Mouse (Mus musculus): ENCODE measurements around the gene Esrp2. TPM values are rescaled to one million over a fixed set of nuclear protein-coding genes. Genes with fewer than 3 reads are reported as not detected.

Esrp2 gene
- 17.7 TPM for polyA plus RNA-seq (2015; fragmentation: Illumina TruSeq; extraction: RNeasy Lipid Tissue Mini Kit (QIAGEN cat#74804); ENCODE audit: insufficient read depth, low read depth, low replicate concordance)

GRCm38 (mm10) chr8:106136156-106137130, at the start of gene Esrp2:
Gene Esrp2 (minus strand): TSS chr8:106136974.

GRCm38 (mm10) chr8:106168356-106169016, 31.7 kb upstream of the Esrp2 start, which contains the start of gene Slc7a6:
Gene Slc7a6 (plus strand): TSS chr8:106168857.

DNA sequence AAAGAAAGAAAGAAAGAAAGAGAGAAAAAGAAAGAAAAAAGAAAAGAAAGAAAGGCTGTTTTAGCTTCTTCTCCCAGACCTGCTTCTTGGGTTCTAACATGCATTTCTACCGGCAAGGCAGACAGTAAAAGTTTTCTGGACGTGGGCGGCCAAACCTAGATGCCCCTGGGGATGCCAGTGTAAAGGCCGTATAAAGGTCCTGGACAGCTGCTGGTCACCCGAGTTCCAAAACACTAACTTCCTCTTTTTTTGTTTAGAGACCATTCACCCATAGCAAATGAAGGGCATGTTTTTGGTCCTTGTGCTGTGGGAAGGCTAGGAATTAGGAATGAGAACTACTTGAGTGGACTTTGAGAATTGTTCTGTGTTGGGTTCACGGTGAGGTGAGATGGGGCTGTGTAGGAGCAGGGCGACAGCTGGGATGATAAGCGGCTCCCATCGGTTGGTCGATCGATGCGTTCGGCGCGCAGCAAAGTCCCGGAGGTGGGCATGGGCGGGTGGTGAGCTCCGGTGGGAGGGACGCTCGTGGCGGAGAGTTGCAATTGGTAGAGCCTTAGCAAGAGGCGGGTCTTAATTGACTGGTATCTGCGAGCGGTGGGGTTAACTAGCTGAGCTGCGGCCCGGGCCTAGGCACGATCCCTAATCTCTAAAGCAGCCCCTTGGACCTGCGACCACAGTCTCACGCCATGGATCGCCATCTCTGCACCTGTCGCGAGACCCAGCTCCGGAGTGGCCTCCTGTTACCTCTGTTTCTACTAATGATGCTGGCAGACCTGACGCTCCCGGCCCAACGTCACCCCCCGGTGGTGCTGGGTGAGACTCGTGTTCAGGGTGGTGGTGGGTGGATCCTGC, 13.3 kb upstream of the Esrp2 start, which contains the start of gene Pla2g15:
Gene Pla2g15 (plus strand): TSS at position 599 of the 852 bp plus-strand sequence.

Other genes with a start within 250 kb of the Esrp2 start
- not detected for gene Nrn1l, start 243.4 kb downstream of the Esrp2 start, polyA plus RNA-seq (2015; fragmentation: Illumina TruSeq; extraction: RNeasy Lipid Tissue Mini Kit (QIAGEN cat#74804); ENCODE audit: insufficient read depth, low read depth, low replicate concordance)
- gene Pskh1, start 236.5 kb downstream of the Esrp2 start, polyA plus RNA-seq (2015; fragmentation: Illumina TruSeq; extraction: RNeasy Lipid Tissue Mini Kit (QIAGEN cat#74804); ENCODE audit: insufficient read depth, low read depth, low replicate concordance), result 3.8 TPM
- gene Ctrl, start 203.1 kb downstream of the Esrp2 start, polyA plus RNA-seq (2015; fragmentation: Illumina TruSeq; extraction: RNeasy Lipid Tissue Mini Kit (QIAGEN cat#74804); ENCODE audit: insufficient read depth, low read depth, low replicate concordance), result 23,700 TPM
- 298 TPM for gene Psmb10, start 198.5 kb downstream of the Esrp2 start, polyA plus RNA-seq (2015; fragmentation: Illumina TruSeq; extraction: RNeasy Lipid Tissue Mini Kit (QIAGEN cat#74804); ENCODE audit: insufficient read depth, low read depth, low replicate concordance)
- 6.6 TPM for gene Lcat, start 193.6 kb downstream of the Esrp2 start, polyA plus RNA-seq (2015; fragmentation: Illumina TruSeq; extraction: RNeasy Lipid Tissue Mini Kit (QIAGEN cat#74804); ENCODE audit: insufficient read depth, low read depth, low replicate concordance)
- 8.7 TPM for gene Slc12a4, start 170.9 kb downstream of the Esrp2 start, polyA plus RNA-seq (2015; fragmentation: Illumina TruSeq; extraction: RNeasy Lipid Tissue Mini Kit (QIAGEN cat#74804); ENCODE audit: insufficient read depth, low read depth, low replicate concordance)
- not detected for gene Dpep3, start 157.5 kb downstream of the Esrp2 start, polyA plus RNA-seq (2015; fragmentation: Illumina TruSeq; extraction: RNeasy Lipid Tissue Mini Kit (QIAGEN cat#74804); ENCODE audit: insufficient read depth, low read depth, low replicate concordance)
- 3.0 TPM for gene Dus2, start 145.6 kb downstream of the Esrp2 start, polyA plus RNA-seq (2015; fragmentation: Illumina TruSeq; extraction: RNeasy Lipid Tissue Mini Kit (QIAGEN cat#74804); ENCODE audit: insufficient read depth, low read depth, low replicate concordance)
- gene Dpep2nb, start 131.0 kb downstream of the Esrp2 start, polyA plus RNA-seq (2015; fragmentation: Illumina TruSeq; extraction: RNeasy Lipid Tissue Mini Kit (QIAGEN cat#74804); ENCODE audit: insufficient read depth, low read depth, low replicate concordance), result not detected
- 1.9 TPM for gene Ddx28, start 125.1 kb downstream of the Esrp2 start, polyA plus RNA-seq (2015; fragmentation: Illumina TruSeq; extraction: RNeasy Lipid Tissue Mini Kit (QIAGEN cat#74804); ENCODE audit: insufficient read depth, low read depth, low replicate concordance)
- 4.1 TPM for gene Nfatc3, start 78.1 kb downstream of the Esrp2 start, polyA plus RNA-seq (2015; fragmentation: Illumina TruSeq; extraction: RNeasy Lipid Tissue Mini Kit (QIAGEN cat#74804); ENCODE audit: insufficient read depth, low read depth, low replicate concordance)
- 4.7 TPM for gene Pla2g15, start 13.4 kb upstream of the Esrp2 start, polyA plus RNA-seq (2015; fragmentation: Illumina TruSeq; extraction: RNeasy Lipid Tissue Mini Kit (QIAGEN cat#74804); ENCODE audit: insufficient read depth, low read depth, low replicate concordance)
- 7.4 TPM for gene Slc7a6, start 31.9 kb upstream of the Esrp2 start, polyA plus RNA-seq (2015; fragmentation: Illumina TruSeq; extraction: RNeasy Lipid Tissue Mini Kit (QIAGEN cat#74804); ENCODE audit: insufficient read depth, low read depth, low replicate concordance)
- 19.0 TPM for gene Slc7a6os, start 74.0 kb upstream of the Esrp2 start, polyA plus RNA-seq (2015; fragmentation: Illumina TruSeq; extraction: RNeasy Lipid Tissue Mini Kit (QIAGEN cat#74804); ENCODE audit: insufficient read depth, low read depth, low replicate concordance)
- gene Prmt7, start 74.0 kb upstream of the Esrp2 start, polyA plus RNA-seq (2015; fragmentation: Illumina TruSeq; extraction: RNeasy Lipid Tissue Mini Kit (QIAGEN cat#74804); ENCODE audit: insufficient read depth, low read depth, low replicate concordance), result 3.5 TPM
- 4.2 TPM for gene Smpd3, start 201.0 kb upstream of the Esrp2 start, polyA plus RNA-seq (2015; fragmentation: Illumina TruSeq; extraction: RNeasy Lipid Tissue Mini Kit (QIAGEN cat#74804); ENCODE audit: insufficient read depth, low read depth, low replicate concordance)

Data from pancreas, adult 10 weeks (tissue).